Mouse (Mus musculus): ENCODE data around the gene Nppc. TPM values are rescaled to one million over a fixed set of nuclear protein-coding genes. Genes with fewer than 3 reads are reported as not detected.

Nppc gene
- polyA plus RNA-seq, 1 experiment from 2014 or later = 18.1 TPM

DNA sequence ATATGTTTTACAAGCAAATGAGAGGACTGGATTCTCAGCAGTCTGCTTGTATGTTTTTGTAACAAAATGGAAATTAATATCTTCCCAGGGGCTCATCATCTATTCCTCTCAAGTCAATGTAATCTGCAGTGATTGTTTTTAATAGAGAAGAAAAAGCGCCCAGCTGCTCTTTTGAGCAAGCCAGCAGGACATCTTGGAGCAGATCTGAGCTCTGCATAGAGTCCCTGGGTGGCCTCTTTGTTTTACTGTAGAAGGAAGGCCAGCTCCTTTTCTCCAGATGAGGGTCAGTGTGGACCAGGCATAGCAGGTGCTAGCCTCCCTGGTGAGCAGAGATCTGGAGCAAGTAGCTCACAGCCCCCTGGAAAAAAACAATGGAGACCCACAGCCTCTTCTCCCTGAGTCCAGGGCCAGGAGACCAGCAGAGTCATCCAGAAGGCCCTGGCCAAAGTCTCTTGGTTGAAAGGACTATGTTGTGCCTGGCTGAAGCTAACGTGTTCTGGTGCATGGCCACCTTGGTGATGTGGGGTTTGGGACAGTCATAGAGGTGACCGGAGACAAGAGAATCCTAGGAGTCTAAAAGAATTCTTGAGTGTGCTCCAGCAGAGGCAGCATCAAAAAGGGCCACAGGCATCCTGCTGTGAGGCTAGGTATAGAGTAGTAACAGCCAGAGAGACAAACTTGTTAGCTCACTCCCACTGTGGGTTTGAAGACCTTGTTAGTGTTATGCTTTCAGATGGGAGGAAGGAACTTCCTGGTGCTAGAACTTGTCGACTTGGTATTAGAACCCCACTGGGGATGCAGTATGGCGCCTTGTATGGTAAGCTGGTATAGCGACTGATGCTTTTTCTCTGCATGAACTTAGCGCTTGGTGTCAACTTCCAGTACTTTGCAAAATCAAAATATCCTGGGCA is 36.3 kb downstream of the Nppc start:
- Histone ChIP-seq H3K9me3 (ENCODE audit: control insufficient read depth, low read length) (no peaks in the 10 kb centered on the region), H3K27me3 (ENCODE audit: control insufficient read depth, insufficient read depth, low read length) (no peaks in the 10 kb centered on the region), H3K4me3 (replicated peaks; ENCODE audit: low read length) (no peak overlapping the region), H3K4me1 (replicated peaks; ENCODE audit: control insufficient read depth, insufficient read depth, low read length) (0 out of 2 replicates have a peak, but pooled peaks cover 4% of the 10 kb centered on the region), H3K36me3 (replicated peaks; ENCODE audit: control insufficient read depth, insufficient read depth) (no peaks in the 10 kb centered on the region), H3K4me2 (replicated peaks) (peak overlapping the region; percentile 40), H3K9ac (no peak overlapping the region), H3K27ac (peak overlapping the region; percentile 71)
- 52% methylated on average over 7 of the region's 7 CpGs for WGBS
- DNase-seq (ENCODE audit: low spot score) (no peak), ATAC-seq (ENCODE audit: low FRiP score) (no peak; the same call in 1 of the 2 replicates)

DNA sequence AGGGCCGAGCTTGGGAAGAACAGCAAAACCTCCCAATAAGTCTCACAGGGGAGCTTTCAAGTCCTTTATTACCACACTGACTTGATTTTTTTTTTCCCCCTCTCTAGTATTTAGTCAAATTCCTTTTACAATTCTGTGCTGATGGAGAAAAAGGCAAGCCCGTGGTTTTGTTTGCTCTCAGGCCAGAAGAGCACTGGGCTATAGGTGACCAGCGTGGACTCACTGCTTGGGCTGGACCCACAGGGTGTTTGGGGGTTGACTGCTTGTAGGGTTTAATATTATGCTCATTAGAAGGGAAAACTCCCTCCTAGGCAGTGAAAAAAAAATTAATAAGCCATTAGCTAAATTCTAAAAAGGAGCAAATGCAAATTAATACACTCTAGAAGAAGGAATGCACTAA is 36.9 kb downstream of the Nppc start:
- ATAC-seq (ENCODE audit: low FRiP score) (no peak), DNase-seq (ENCODE audit: low spot score) (no peak)
- peak overlapping the region; percentile 14; the same call in 1 of the 2 replicates for H3K27ac ChIP-seq
- H3K4me2 ChIP-seq (replicated peaks) = no peak overlapping the region
- H3K27me3 ChIP-seq (ENCODE audit: control insufficient read depth, insufficient read depth, low read length) = no peaks in the 10 kb centered on the region
- H3K9ac ChIP-seq = no peak overlapping the region
- H3K4me1 ChIP-seq (replicated peaks; ENCODE audit: control insufficient read depth, insufficient read depth, low read length) = 0 out of 2 replicates have a peak, but pooled peaks cover 4% of the 10 kb centered on the region
- H3K9me3 ChIP-seq (ENCODE audit: control insufficient read depth, low read length) = no peaks in the 10 kb centered on the region
- H3K36me3 ChIP-seq (replicated peaks; ENCODE audit: control insufficient read depth, insufficient read depth) = no peaks in the 10 kb centered on the region
- H3K4me3 ChIP-seq (replicated peaks; ENCODE audit: low read length) = no peak overlapping the region
- 50% methylated on average over 3 of the region's 3 CpGs for WGBS

DNA sequence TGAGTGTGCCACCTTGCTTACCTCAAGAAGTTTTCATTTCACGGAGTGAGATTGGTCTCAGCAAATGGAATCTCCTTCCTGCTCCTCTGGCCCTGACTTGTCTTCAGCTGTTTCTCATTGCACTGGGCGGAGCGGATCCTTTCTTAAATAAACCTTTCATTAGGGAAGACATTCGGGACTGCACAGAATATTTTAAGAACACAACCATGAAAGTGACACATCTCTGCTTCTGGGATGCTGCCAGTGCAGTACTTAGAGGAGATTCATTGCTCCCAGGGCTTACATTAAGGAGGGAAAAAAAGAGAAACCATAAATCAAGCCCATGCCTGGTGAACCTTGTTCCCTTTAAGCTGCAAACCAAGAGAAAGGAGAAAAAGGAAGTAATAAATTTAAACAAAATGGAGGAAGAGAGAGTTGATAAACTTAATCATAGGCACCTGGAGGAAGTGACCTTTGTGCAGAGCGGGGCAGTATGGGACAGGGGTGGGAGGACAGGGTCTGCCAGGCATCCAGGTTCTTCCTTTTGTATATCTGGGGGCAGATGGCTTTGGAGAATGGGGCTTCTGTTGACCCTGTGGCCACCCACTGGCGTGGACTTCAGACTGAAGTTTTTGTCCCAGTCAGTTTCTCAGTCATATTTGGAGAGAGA is 37.5 kb downstream of the Nppc start:
- no peaks in the 10 kb centered on the region for H3K9me3 ChIP-seq (ENCODE audit: control insufficient read depth, low read length)
- 0 out of 2 replicates have a peak, but pooled peaks cover 4% of the 10 kb centered on the region for H3K4me1 ChIP-seq (replicated peaks; ENCODE audit: control insufficient read depth, insufficient read depth, low read length)
- H3K36me3 ChIP-seq (replicated peaks; ENCODE audit: control insufficient read depth, insufficient read depth) = no peaks in the 10 kb centered on the region
- H3K27me3 ChIP-seq (ENCODE audit: control insufficient read depth, insufficient read depth, low read length) = no peaks in the 10 kb centered on the region
- 67% methylated on average over 6 of the region's 6 CpGs for WGBS
- H3K27ac ChIP-seq = peak overlapping the region; percentile 14; the same call in 1 of the 2 replicates
- no peak overlapping the region for H3K4me2 ChIP-seq (replicated peaks)
- H3K9ac ChIP-seq = no peak overlapping the region
- no peak overlapping the region for H3K4me3 ChIP-seq (replicated peaks; ENCODE audit: low read length)
- ATAC-seq (ENCODE audit: low FRiP score) (no peak), DNase-seq (ENCODE audit: low spot score) (no peak)

DNA sequence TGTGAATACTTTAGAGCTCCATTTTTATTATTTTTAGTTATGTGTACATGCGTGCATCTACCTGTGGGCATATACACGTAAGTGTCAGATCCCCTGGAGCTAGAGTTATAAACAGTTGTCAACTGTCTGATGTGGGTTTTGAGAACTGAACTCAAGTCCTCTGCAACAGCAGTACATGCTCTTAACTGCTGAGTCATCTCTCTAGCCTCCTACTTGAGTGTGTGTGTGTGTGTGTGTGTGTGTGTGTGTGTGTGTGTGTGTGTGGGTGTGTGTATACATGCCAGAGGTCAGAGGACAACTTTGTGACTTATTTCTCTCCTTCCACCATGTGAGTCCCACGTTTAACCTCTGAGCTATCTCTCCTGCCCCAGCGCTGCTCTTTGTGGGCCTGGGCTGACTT is 39.8 kb downstream of the Nppc start:
- Histone ChIP-seq H3K27me3 (ENCODE audit: control insufficient read depth, insufficient read depth, low read length) (no peaks in the 10 kb centered on the region), H3K4me1 (replicated peaks; ENCODE audit: control insufficient read depth, insufficient read depth, low read length) (0 out of 2 replicates have a peak, but pooled peaks cover 4% of the 10 kb centered on the region), H3K4me3 (replicated peaks; ENCODE audit: low read length) (no peak overlapping the region), H3K9ac (no peak overlapping the region), H3K9me3 (ENCODE audit: control insufficient read depth, low read length) (no peaks in the 10 kb centered on the region), H3K27ac (no peak overlapping the region), H3K4me2 (replicated peaks) (no peak overlapping the region), H3K36me3 (replicated peaks; ENCODE audit: control insufficient read depth, insufficient read depth) (no peaks in the 10 kb centered on the region)
- DNase-seq (ENCODE audit: low spot score) (no peak), ATAC-seq (ENCODE audit: low FRiP score) (no peak)
- 86% methylated on average over 4 of the region's 4 CpGs for WGBS

DNA sequence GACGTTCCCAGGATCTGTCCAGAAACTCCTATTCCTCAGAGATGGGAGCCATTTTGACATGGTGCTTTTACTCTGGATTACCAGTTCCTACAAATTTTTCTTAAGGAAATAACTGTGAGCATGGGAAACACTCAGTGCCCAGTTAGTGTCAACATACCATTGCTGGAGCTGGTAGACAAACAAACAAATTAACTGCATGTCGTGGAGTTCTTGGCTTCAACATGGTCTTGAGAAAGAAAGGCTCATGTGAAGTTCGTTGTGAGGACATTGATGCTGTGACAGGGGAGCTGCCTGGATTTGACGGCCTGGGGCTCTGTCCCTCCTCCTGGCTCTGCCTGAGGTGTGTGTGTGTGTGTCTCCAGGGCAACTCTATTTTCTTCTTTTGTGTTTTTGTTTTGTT is 40.4 kb downstream of the Nppc start:
- Histone ChIP-seq H3K36me3 (replicated peaks; ENCODE audit: control insufficient read depth, insufficient read depth) (no peaks in the 10 kb centered on the region), H3K4me2 (replicated peaks) (no peak overlapping the region), H3K9me3 (ENCODE audit: control insufficient read depth, low read length) (no peaks in the 10 kb centered on the region), H3K4me3 (replicated peaks; ENCODE audit: low read length) (no peak overlapping the region), H3K27ac (no peak overlapping the region), H3K4me1 (replicated peaks; ENCODE audit: control insufficient read depth, insufficient read depth, low read length) (0 out of 2 replicates have a peak, but pooled peaks cover 4% of the 10 kb centered on the region), H3K9ac (no peak overlapping the region), H3K27me3 (ENCODE audit: control insufficient read depth, insufficient read depth, low read length) (no peaks in the 10 kb centered on the region)
- DNase-seq (ENCODE audit: low spot score) (no peak), ATAC-seq (ENCODE audit: low FRiP score) (no peak)
- 52% methylated on average over 4 of the region's 4 CpGs for whole genome bisulfite sequencing

DNA sequence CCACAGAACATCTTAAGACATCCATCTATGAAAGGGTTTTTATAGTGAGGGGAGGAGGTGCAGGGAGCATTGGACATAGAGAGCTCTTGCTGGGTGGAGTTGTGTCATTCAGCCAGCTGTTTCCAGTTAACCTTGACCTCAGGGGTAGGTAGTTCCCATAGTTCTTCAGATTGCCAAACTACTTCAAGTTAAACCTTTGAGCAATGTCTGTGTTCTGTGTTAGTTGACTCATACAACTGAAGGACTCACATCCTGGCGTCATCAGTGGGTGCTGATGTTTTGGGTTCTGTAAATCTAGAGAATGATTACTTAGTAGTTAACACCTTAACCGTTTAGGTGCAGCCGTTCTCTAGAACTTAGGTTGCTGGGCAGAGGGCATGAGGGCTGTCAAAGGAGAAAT is 42.1 kb downstream of the Nppc start:
- Histone ChIP-seq H3K27ac (no peak overlapping the region), H3K9ac (no peak overlapping the region), H3K4me3 (replicated peaks; ENCODE audit: low read length) (no peak overlapping the region), H3K36me3 (replicated peaks; ENCODE audit: control insufficient read depth, insufficient read depth) (no peaks in the 10 kb centered on the region), H3K9me3 (ENCODE audit: control insufficient read depth, low read length) (no peaks in the 10 kb centered on the region), H3K27me3 (ENCODE audit: control insufficient read depth, insufficient read depth, low read length) (no peaks in the 10 kb centered on the region), H3K4me2 (replicated peaks) (no peak overlapping the region), H3K4me1 (replicated peaks; ENCODE audit: control insufficient read depth, insufficient read depth, low read length) (no peaks in the 10 kb centered on the region)
- WGBS = 87% methylated on average over 3 of the region's 3 CpGs
- no peak for ATAC-seq (ENCODE audit: low FRiP score)
- no peak for DNase-seq (ENCODE audit: low spot score)

DNA sequence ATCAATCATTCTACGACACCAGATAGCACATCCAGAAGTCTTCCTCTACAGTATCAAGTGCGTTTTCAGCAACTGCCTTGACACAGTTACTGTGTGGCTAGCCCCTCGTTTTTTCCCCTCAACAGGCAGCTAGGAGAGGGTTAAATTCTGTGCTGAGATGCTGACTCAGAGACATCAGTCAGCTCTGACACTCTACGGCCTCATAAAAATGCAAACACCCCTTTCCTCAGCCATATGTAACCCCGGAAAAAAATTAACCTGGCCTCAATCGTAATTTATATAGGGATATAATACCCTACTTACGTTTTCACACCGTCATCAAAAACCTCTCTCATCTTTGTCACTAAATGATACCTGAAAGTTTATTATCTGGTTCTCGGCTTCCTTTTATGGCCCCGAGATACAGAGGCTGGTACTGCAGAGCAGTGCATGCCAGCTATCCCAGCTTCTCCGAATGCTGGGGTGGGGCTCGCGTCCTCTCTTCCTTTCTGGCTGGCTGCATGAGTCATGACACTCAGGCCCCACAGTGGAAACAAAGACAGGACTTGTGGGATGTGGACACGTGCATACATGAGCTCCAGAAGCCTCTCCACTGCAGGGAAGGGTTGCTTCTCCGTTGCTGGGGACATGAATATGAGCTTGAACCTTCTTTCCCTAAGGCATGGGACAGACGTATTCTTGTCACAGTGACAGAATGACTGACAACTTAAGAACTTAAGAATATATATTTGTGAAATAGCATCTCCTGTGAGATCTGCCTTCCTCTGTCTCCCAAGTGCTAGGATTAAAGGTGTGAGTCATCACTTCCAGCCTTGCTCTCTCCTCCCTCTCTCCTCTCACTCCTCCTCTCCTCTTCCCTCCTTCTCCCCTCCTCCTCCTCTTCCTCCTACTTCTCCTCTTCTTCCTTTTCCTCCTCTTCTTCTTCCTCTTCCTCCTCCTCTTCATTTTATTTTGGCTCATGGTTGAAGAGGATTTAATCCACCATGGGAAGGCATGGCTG is 47.1 kb downstream of the Nppc start:
- no peaks in the 10 kb centered on the region for H3K27me3 ChIP-seq (ENCODE audit: control insufficient read depth, insufficient read depth, low read length)
- no peak overlapping the region for H3K27ac ChIP-seq
- WGBS = 63% methylated on average over 16 of the region's 16 CpGs
- ATAC-seq (ENCODE audit: low FRiP score) = no peak
- no peaks in the 10 kb centered on the region for H3K36me3 ChIP-seq (replicated peaks; ENCODE audit: control insufficient read depth, insufficient read depth)
- DNase-seq (ENCODE audit: low spot score) = no peak
- H3K4me3 ChIP-seq (replicated peaks; ENCODE audit: low read length) = no peak overlapping the region
- H3K9ac ChIP-seq = no peak overlapping the region
- no peak overlapping the region for H3K4me2 ChIP-seq (replicated peaks)
- no peaks in the 10 kb centered on the region for H3K9me3 ChIP-seq (ENCODE audit: control insufficient read depth, low read length)
- H3K4me1 ChIP-seq (replicated peaks; ENCODE audit: control insufficient read depth, insufficient read depth, low read length) = no peaks in the 10 kb centered on the region

DNA sequence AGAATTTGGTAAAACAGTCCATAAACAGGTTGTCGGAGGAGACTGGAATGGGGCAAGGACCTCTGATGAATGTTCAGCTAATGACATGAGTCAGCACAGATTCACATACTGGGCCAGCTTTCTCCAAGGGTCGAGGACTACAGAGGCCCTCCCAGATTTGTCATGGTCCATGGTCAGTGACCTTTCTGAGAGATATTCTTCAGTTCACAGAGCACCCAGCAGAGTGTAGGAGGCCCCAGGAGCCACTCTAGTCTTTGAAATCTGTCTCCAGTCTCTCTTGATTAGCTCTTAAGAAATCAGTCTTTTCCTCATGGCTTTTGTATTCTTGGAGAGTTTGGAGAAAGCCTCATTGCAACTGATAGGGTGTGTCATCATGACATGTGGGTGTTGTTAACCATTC is 48.1 kb downstream of the Nppc start:
- Histone ChIP-seq H3K4me2 (replicated peaks) (no peak overlapping the region), H3K27ac (no peak overlapping the region), H3K4me3 (replicated peaks; ENCODE audit: low read length) (no peak overlapping the region), H3K4me1 (replicated peaks; ENCODE audit: control insufficient read depth, insufficient read depth, low read length) (no peaks in the 10 kb centered on the region), H3K9ac (no peak overlapping the region), H3K36me3 (replicated peaks; ENCODE audit: control insufficient read depth, insufficient read depth) (no peaks in the 10 kb centered on the region), H3K27me3 (ENCODE audit: control insufficient read depth, insufficient read depth, low read length) (no peaks in the 10 kb centered on the region), H3K9me3 (ENCODE audit: control insufficient read depth, low read length) (no peaks in the 10 kb centered on the region)
- DNase-seq (ENCODE audit: low spot score) (no peak), ATAC-seq (ENCODE audit: low FRiP score) (no peak)
- 47% methylated on average over 2 of the region's 2 CpGs for WGBS
